Mouse (Mus musculus): ENCODE data around the gene Zfp445. TPM values are rescaled to one million over a fixed set of nuclear protein-coding genes. Genes with fewer than 3 reads are reported as not detected.

Zfp445 gene
- total and polyA plus RNA-seq, 3 experiments: 25.4 to 61.5 (median 45.5) TPM

- H3K9me3 ChIP-seq (replicated peaks; ENCODE audit: insufficient read depth, low read length): no peaks in the 10 kb centered on the region
- DNase-seq (ENCODE audit: low read depth, low spot score): peak; percentile 41
- TF ChIP-seq USF2 (IDR thresholded peaks at IDR 0.05; ENCODE audit: borderline replicate concordance in 1 of 2, insufficient read depth in 1 of 2, low read depth in 1 of 2, low read length in 2 of 2) (no peak), SIN3A (IDR thresholded peaks at IDR 0.05; ENCODE audit: low read length) (no peak), RAD21 (IDR thresholded peaks at IDR 0.05; ENCODE audit: low read depth, low read length) (no peak), TAL1 (IDR thresholded peaks at IDR 0.05; ENCODE audit: low read length) (no peak), USF1 (IDR thresholded peaks at IDR 0.05; ENCODE audit: low read depth, low read length) (no peak), UBTF (IDR thresholded peaks at IDR 0.05; ENCODE audit: borderline replicate concordance, insufficient read depth, low read depth, low read length) (no peak), MYB (IDR thresholded peaks at IDR 0.05; ENCODE audit: low read depth, low read length) (no peak), HCFC1 (IDR thresholded peaks at IDR 0.05; ENCODE audit: low read depth, low read length) (no peak), SMC3 (IDR thresholded peaks at IDR 0.05; ENCODE audit: low read depth, low read length) (no peak), ZKSCAN1 (IDR thresholded peaks at IDR 0.05; ENCODE audit: low read depth, low read length) (no peak), ZMIZ1 (IDR thresholded peaks at IDR 0.05; ENCODE audit: low read depth, low read length) (no peak), POLR2A (IDR thresholded peaks at IDR 0.05; ENCODE audit: control insufficient read depth in 1 of 2, insufficient read depth in 1 of 2, low read depth in 1 of 2, low read length in 2 of 2, poor library complexity in 1 of 2) (no peak)
- no peaks in the 10 kb centered on the region; a peak in 1 of 4 replicates for H3K27me3 ChIP-seq (ENCODE audit: control insufficient read depth in 1 of 2, insufficient read depth in 2 of 2, low read length in 2 of 2)
- peaks cover 37% of the 10 kb centered on the region for H3K79me2 ChIP-seq (ENCODE audit: control insufficient read depth, insufficient read depth, low read length, poor library complexity)
- peaks cover 18 to 23% of the 10 kb centered on the region in 2 experiments for H3K36me3 ChIP-seq (ENCODE audit: control insufficient read depth in 1 of 2, insufficient read depth in 2 of 2, low read length in 2 of 2)
- peaks cover 9 to 11% of the 10 kb centered on the region in 2 experiments for H3K4me1 ChIP-seq (ENCODE audit: control insufficient read depth in 1 of 2, insufficient read depth in 2 of 2, low read length in 2 of 2)
- peak overlapping the region; percentile 97 to 99 for H3K4me3 ChIP-seq (ENCODE audit: control insufficient read depth in 1 of 2, insufficient read depth in 1 of 2, low read depth in 2 of 2, low read length in 2 of 2)
- H3K27ac ChIP-seq (ENCODE audit: control insufficient read depth, low read depth, low read length): no peak overlapping the region
- H3K9ac ChIP-seq (ENCODE audit: control insufficient read depth, low read depth, low read length, poor library complexity, severe bottlenecking): peak overlapping the region; percentile 97
Measured at GRCm38 (mm10) chr9:122864848-122865247, 958 bp downstream of the Zfp445 start.

- TF ChIP-seq KAT2A (conservative IDR thresholded peaks at IDR 0.05; ENCODE audit: low read depth, low read length) (no peak), GATA1 (IDR thresholded peaks at IDR 0.05; ENCODE audit: low read depth, low read length) (peak; percentile 50; the same call in 1 of the 2 replicates), ETS1 (IDR thresholded peaks at IDR 0.05; ENCODE audit: low read depth, low read length) (peak; percentile 37; the same call in 1 of the 2 replicates), MYB (IDR thresholded peaks at IDR 0.05; ENCODE audit: low read depth, low read length) (no peak), POLR2AphosphoS5 (IDR thresholded peaks at IDR 0.05; ENCODE audit: borderline replicate concordance, low read depth, low read length) (no peak), TCF12 (IDR thresholded peaks at IDR 0.05; ENCODE audit: low read depth, low read length) (peak; percentile 28; the same call in 1 of the 2 replicates), CHD1 (IDR thresholded peaks at IDR 0.05; ENCODE audit: low read depth, low read length) (no peak), HCFC1 (IDR thresholded peaks at IDR 0.05; ENCODE audit: low read depth, low read length) (no peak), SMC3 (IDR thresholded peaks at IDR 0.05; ENCODE audit: low read depth, low read length) (no peak), EP300 (IDR thresholded peaks at IDR 0.05; ENCODE audit: low read depth in 1 of 2, low read length in 2 of 2) (peak in 1 of 2 experiments; percentile 20; a peak in 2 of 4 replicates)
- peaks cover 18 to 28% of the 10 kb centered on the region in 2 experiments for H3K36me3 ChIP-seq (ENCODE audit: control insufficient read depth in 1 of 2, insufficient read depth in 2 of 2, low read length in 2 of 2)
- no peak overlapping the region for H3K4me3 ChIP-seq (ENCODE audit: control insufficient read depth in 1 of 2, insufficient read depth in 1 of 2, low read depth in 2 of 2, low read length in 2 of 2)
Measured at GRCm38 (mm10) chr9:122863731-122864130, 2.1 kb downstream of the Zfp445 start.

More at GRCm38 (mm10) chr9:122863731-122864130, 2.1 kb downstream of the Zfp445 start:
- Histone ChIP-seq H3K9ac (ENCODE audit: control insufficient read depth, low read depth, low read length, poor library complexity, severe bottlenecking) (no peak overlapping the region; the same call in 1 of the 2 replicates), H3K9me3 (replicated peaks; ENCODE audit: insufficient read depth, low read length) (no peaks in the 10 kb centered on the region), H3K4me1 (ENCODE audit: control insufficient read depth in 1 of 2, insufficient read depth in 2 of 2, low read length in 2 of 2) (peaks cover 9 to 11% of the 10 kb centered on the region in 2 experiments), H3K27ac (ENCODE audit: control insufficient read depth, low read depth, low read length) (no peak overlapping the region), H3K79me2 (ENCODE audit: control insufficient read depth, insufficient read depth, low read length, poor library complexity) (peaks cover 37% of the 10 kb centered on the region), H3K27me3 (ENCODE audit: control insufficient read depth in 1 of 2, insufficient read depth in 2 of 2, low read length in 2 of 2) (no peaks in the 10 kb centered on the region)
- no peak for DNase-seq (ENCODE audit: low read depth, low spot score)

Measured in MEL (cell line).